Mouse (Mus musculus): Measurements from ENCODE around the gene Sub1.

- TF ChIP-seq CTCF (IDR thresholded peaks at IDR 0.05) (no peak), EP300 (IDR thresholded peaks at IDR 0.05; ENCODE audit: insufficient read depth, low read depth, low read length) (no peak)
These were observed 22.7 kb upstream of the Sub1 start for GRCm38 (mm10) chr15:12019443-12019842.
